Mouse (Mus musculus): ENCODE data around the gene Ggt1. TPM values are rescaled to one million over a fixed set of nuclear protein-coding genes. Genes with fewer than 3 reads are reported as not detected.
A peak's percentile ranks its signal among the peaks of the same experiment; 100 is the strongest.

The Ggt1 gene
- 1.2 and 1.8 TPM in 2 replicates for polyA plus RNA-seq (2015; fragmentation: Nextera tagmentation; extraction: Ambion mirVana)

GRCm38 (mm10) chr10:75561071-75561654, at the start of gene Ggt1:
Gene Ggt1 (plus strand): TSS chr10:75561604.
- ATAC-seq (ENCODE audit: low FRiP score) = no peak
- H3K36me3 ChIP-seq = peaks cover 8% of the 10 kb centered on the region
- peak within 1 kb of the TSS; percentile 97 for H3K27ac ChIP-seq
- H3K9me3 ChIP-seq = no peaks in the 10 kb centered on the region
- H3K9ac ChIP-seq = peak within 1 kb of the TSS; percentile 95
- H3K4me2 ChIP-seq = peak within 1 kb of the TSS; percentile 91
- H3K4me3 ChIP-seq = peak within 1 kb of the TSS; percentile 68
- WGBS = 52% methylated on average over 10 of the region's 10 CpGs
- peaks cover 26% of the 10 kb centered on the region for H3K27me3 ChIP-seq
- H3K4me1 ChIP-seq (replicated peaks) = peaks cover 50% of the 10 kb centered on the region

- peaks cover 29% of the 10 kb centered on the region for H3K4me1 ChIP-seq (replicated peaks)
- 93% methylated on average over 7 of the region's 7 CpGs for WGBS
- H3K27me3 ChIP-seq = no peaks in the 10 kb centered on the region
- no peak for ATAC-seq (ENCODE audit: low FRiP score)
- H3K9me3 ChIP-seq = no peaks in the 10 kb centered on the region
- no peak overlapping the region for H3K4me3 ChIP-seq
- peaks cover 53% of the 10 kb centered on the region for H3K36me3 ChIP-seq
- H3K4me2 ChIP-seq = no peak overlapping the region
- H3K9ac ChIP-seq = no peak overlapping the region
- no peak overlapping the region for H3K27ac ChIP-seq
Observed at GRCm38 (mm10) chr10:75511897-75512296, 49.5 kb upstream of the Ggt1 start.

GRCm38 (mm10) chr10:75512796-75513195, 48.6 kb upstream of the Ggt1 start:
- H3K9me3 ChIP-seq = no peaks in the 10 kb centered on the region
- H3K4me3 ChIP-seq = no peak overlapping the region
- no peak overlapping the region for H3K4me2 ChIP-seq
- H3K9ac ChIP-seq = no peak overlapping the region
- peaks cover 29% of the 10 kb centered on the region for H3K4me1 ChIP-seq (replicated peaks)
- H3K27ac ChIP-seq = no peak overlapping the region
- WGBS = 94% methylated on average over 7 of the region's 7 CpGs
- ATAC-seq (ENCODE audit: low FRiP score) = no peak
- H3K27me3 ChIP-seq = no peaks in the 10 kb centered on the region
- peaks cover 44% of the 10 kb centered on the region for H3K36me3 ChIP-seq

GRCm38 (mm10) chr10:75513306-75514067, 47.9 kb upstream of the Ggt1 start:
- H3K9ac ChIP-seq = no peak overlapping the region
- peaks cover 37% of the 10 kb centered on the region for H3K36me3 ChIP-seq
- no peak for ATAC-seq (ENCODE audit: low FRiP score)
- no peaks in the 10 kb centered on the region for H3K27me3 ChIP-seq
- H3K4me2 ChIP-seq = no peak overlapping the region
- no peak overlapping the region for H3K4me3 ChIP-seq
- H3K4me1 ChIP-seq (replicated peaks) = peaks cover 32% of the 10 kb centered on the region
- WGBS = 93% methylated on average over 8 of the region's 8 CpGs
- no peaks in the 10 kb centered on the region for H3K9me3 ChIP-seq
- H3K27ac ChIP-seq = no peak overlapping the region

GRCm38 (mm10) chr10:75514361-75514760, 47.0 kb upstream of the Ggt1 start:
- Histone ChIP-seq H3K4me2 (no peak overlapping the region), H3K4me3 (no peak overlapping the region), H3K36me3 (peaks cover 28% of the 10 kb centered on the region), H3K9me3 (no peaks in the 10 kb centered on the region), H3K4me1 (replicated peaks) (peaks cover 40% of the 10 kb centered on the region), H3K27me3 (no peaks in the 10 kb centered on the region), H3K9ac (0 out of 2 replicates have a peak overlapping the region, but pooled peaks have one; percentile 1), H3K27ac (no peak overlapping the region)
- ATAC-seq (ENCODE audit: low FRiP score) = no peak
- 87% methylated on average over 7 of the region's 7 CpGs for WGBS

- no peaks in the 10 kb centered on the region for H3K27me3 ChIP-seq
- ATAC-seq (ENCODE audit: low FRiP score) = no peak
- peak overlapping the region; percentile 92 for H3K4me2 ChIP-seq
- H3K9me3 ChIP-seq = no peaks in the 10 kb centered on the region
- 87% methylated on average over 4 of the region's 4 CpGs for WGBS
- peaks cover 49% of the 10 kb centered on the region for H3K4me1 ChIP-seq (replicated peaks)
- no peak overlapping the region for H3K27ac ChIP-seq
- peaks cover 25% of the 10 kb centered on the region for H3K36me3 ChIP-seq
- H3K9ac ChIP-seq = peak overlapping the region; percentile 94; the same call in 1 of the 2 replicates
- peak overlapping the region; percentile 87 for H3K4me3 ChIP-seq
Observed at GRCm38 (mm10) chr10:75515216-75516037, 46.0 kb upstream of the Ggt1 start.

GRCm38 (mm10) chr10:75516038-75516723, 45.2 kb upstream of the Ggt1 start:
- Histone ChIP-seq H3K27me3 (no peaks in the 10 kb centered on the region), H3K4me2 (peak overlapping the region; percentile 92), H3K36me3 (peaks cover 25% of the 10 kb centered on the region), H3K27ac (peak overlapping the region; percentile 95), H3K9me3 (no peaks in the 10 kb centered on the region), H3K9ac (peak overlapping the region; percentile 94), H3K4me3 (peak overlapping the region; percentile 87), H3K4me1 (replicated peaks) (peaks cover 56% of the 10 kb centered on the region)
- ATAC-seq (ENCODE audit: low FRiP score) = no peak
- WGBS = 30% methylated on average over 8 of the region's 8 CpGs

GRCm38 (mm10) chr10:75516724-75517072, 44.7 kb upstream of the Ggt1 start:
- Histone ChIP-seq H3K36me3 (peaks cover 25% of the 10 kb centered on the region), H3K27me3 (no peaks in the 10 kb centered on the region), H3K4me1 (replicated peaks) (peaks cover 59% of the 10 kb centered on the region), H3K4me3 (peak overlapping the region; percentile 87), H3K4me2 (peak overlapping the region; percentile 92), H3K27ac (peak overlapping the region; percentile 95), H3K9me3 (no peaks in the 10 kb centered on the region), H3K9ac (peak overlapping the region; percentile 94)
- no peak for ATAC-seq (ENCODE audit: low FRiP score)
- 0% methylated on average over 12 of the region's 12 CpGs for WGBS

GRCm38 (mm10) chr10:75517073-75517757, 44.2 kb upstream of the Ggt1 start, which contains the start of gene Snrpd3:
Gene Snrpd3 (plus strand): TSS chr10:75517551.
- peak within 1 kb of the TSS; percentile 95 for H3K27ac ChIP-seq
- 1% methylated on average over 35 of the region's 52 CpGs for WGBS
- H3K36me3 ChIP-seq = peaks cover 24% of the 10 kb centered on the region
- H3K9ac ChIP-seq = peak within 1 kb of the TSS; percentile 94
- H3K4me3 ChIP-seq = peak within 1 kb of the TSS; percentile 87
- ATAC-seq (ENCODE audit: low FRiP score) = peak; percentile 98
- H3K9me3 ChIP-seq = no peaks in the 10 kb centered on the region
- H3K4me1 ChIP-seq (replicated peaks) = peaks cover 59% of the 10 kb centered on the region
- H3K27me3 ChIP-seq = no peaks in the 10 kb centered on the region
- peak within 1 kb of the TSS; percentile 92 for H3K4me2 ChIP-seq

GRCm38 (mm10) chr10:75517758-75518143, 43.7 kb upstream of the Ggt1 start, which contains the start of gene Gucd1:
Gene Gucd1 (minus strand): TSS chr10:75517972.
- under 1% methylated on average over 20 of the region's 20 CpGs for WGBS
- H3K4me1 ChIP-seq (replicated peaks) = peaks cover 59% of the 10 kb centered on the region
- peak within 1 kb of the TSS; percentile 92 for H3K4me2 ChIP-seq

GRCm38 (mm10) chr10:75520581-75520980, 40.8 kb upstream of the Ggt1 start:
- H3K27me3 ChIP-seq = no peaks in the 10 kb centered on the region
- no peak overlapping the region for H3K27ac ChIP-seq
- peaks cover 52% of the 10 kb centered on the region for H3K36me3 ChIP-seq
- no peak overlapping the region for H3K9ac ChIP-seq
- 98% methylated on average over 5 of the region's 5 CpGs for WGBS
- H3K4me1 ChIP-seq (replicated peaks) = peaks cover 42% of the 10 kb centered on the region
- no peak overlapping the region for H3K4me3 ChIP-seq
- no peak overlapping the region for H3K4me2 ChIP-seq
- no peaks in the 10 kb centered on the region for H3K9me3 ChIP-seq
- no peak for ATAC-seq (ENCODE audit: low FRiP score)

More at GRCm38 (mm10) chr10:75517758-75518143, 43.7 kb upstream of the Ggt1 start, which contains the start of gene Gucd1:
- peak; percentile 94 for ATAC-seq (ENCODE audit: low FRiP score)
- H3K36me3 ChIP-seq = peaks cover 28% of the 10 kb centered on the region
- no peaks in the 10 kb centered on the region for H3K9me3 ChIP-seq
- H3K27me3 ChIP-seq = no peaks in the 10 kb centered on the region
- H3K4me3 ChIP-seq = peak within 1 kb of the TSS; percentile 87
- peak within 1 kb of the TSS; percentile 94 for H3K9ac ChIP-seq
- H3K27ac ChIP-seq = peak within 1 kb of the TSS; percentile 95

All from hindbrain, embryonic 13.5 days (tissue).